Mouse (Mus musculus) gastrocnemius, postnatal 10 days (tissue): ENCODE results near the gene Map1lc3b. TPM values are rescaled to one million over a fixed set of nuclear protein-coding genes. Genes with fewer than 3 reads are reported as not detected.

Experiments used
- DNase-seq: peaks from one replicate; pipeline ENCODE4 v3.0.0; 2021; ENCODE audit warnings: mixed read lengths
- total RNA-seq, 2 experiments: library from RNA; stranded (reverse); gene quantifications; 2 replicates each; pipeline ENCODE4 v1.2.3; 2021

Gene Map1lc3b
- total RNA-seq, 2 experiments from 2014 or later: 101 to 106 TPM

GRCm38 (mm10) chr8:121607661-121608060, 17.5 kb downstream of the Map1lc3b start:
- DNase-seq: no peak

- DNase-seq: no peak
Measured at GRCm38 (mm10) chr8:121609251-121609650, 19.1 kb downstream of the Map1lc3b start.

GRCm38 (mm10) chr8:121609916-121610315, 19.8 kb downstream of the Map1lc3b start:
- DNase-seq: no peak

GRCm38 (mm10) chr8:121613419-121613818, 23.3 kb downstream of the Map1lc3b start:
- DNase-seq: no peak

GRCm38 (mm10) chr8:121619401-121619995, 29.3 kb downstream of the Map1lc3b start:
- DNase-seq: no peak

GRCm38 (mm10) chr8:121620801-121621516, 30.8 kb downstream of the Map1lc3b start:
- peak; percentile 51 for DNase-seq

GRCm38 (mm10) chr8:121621879-121622278, 31.7 kb downstream of the Map1lc3b start:
- no peak for DNase-seq

GRCm38 (mm10) chr8:121623043-121623442, 32.9 kb downstream of the Map1lc3b start:
- no peak for DNase-seq

- no peak for DNase-seq
Measured at GRCm38 (mm10) chr8:121628681-121629080, 38.5 kb downstream of the Map1lc3b start.

- DNase-seq: no peak
Measured at GRCm38 (mm10) chr8:121631645-121632071, 41.5 kb downstream of the Map1lc3b start.

- DNase-seq: no peak
Measured at GRCm38 (mm10) chr8:121632401-121632800, 42.2 kb downstream of the Map1lc3b start.

- no peak for DNase-seq
Measured at GRCm38 (mm10) chr8:121635534-121635933, 45.4 kb downstream of the Map1lc3b start.

GRCm38 (mm10) chr8:121636180-121636579, 46.0 kb downstream of the Map1lc3b start:
- DNase-seq: no peak

- no peak for DNase-seq
Measured at GRCm38 (mm10) chr8:121642804-121643203, 52.6 kb downstream of the Map1lc3b start.

GRCm38 (mm10) chr8:121643384-121643783, 53.2 kb downstream of the Map1lc3b start:
- no peak for DNase-seq

- no peak for DNase-seq
Measured at GRCm38 (mm10) chr8:121647511-121648215, 57.5 kb downstream of the Map1lc3b start.

Other genes with a start within 250 kb of the Map1lc3b start
- not detected for gene 1700018B08Rik, start 46.0 kb upstream of the Map1lc3b start, total RNA-seq
- gene Fbxo31, start 11.6 kb upstream of the Map1lc3b start, total RNA-seq: 10 to 100 TPM; 59.6 to 70.3 TPM
- gene Zcchc14, start 62.5 kb downstream of the Map1lc3b start, total RNA-seq: 10 to 100 TPM; 25.0 to 33.1 TPM
- under 1 TPM; 0.14 to 0.16 TPM for gene Jph3, start 139.3 kb downstream of the Map1lc3b start, total RNA-seq
- gene Klhdc4, start 239.2 kb downstream of the Map1lc3b start, total RNA-seq: 10 to 100 TPM; 10.7 to 13.3 TPM